Mouse (Mus musculus) liver, embryonic 14.5 days (tissue): ENCODE measurements around the gene Nme1.

Source experiments
- CTCF ChIP-seq: IDR thresholded peaks from 2 replicates; pipeline ENCODE4 v1.5.1; 2016; ENCODE audit warnings: antibody characterized with exemption, low read depth, control low read depth
- EP300 ChIP-seq: IDR thresholded peaks from 2 replicates; pipeline ENCODE4 v1.6.1; 2016; ENCODE audit warnings: antibody characterized with exemption, low read depth

DNA sequence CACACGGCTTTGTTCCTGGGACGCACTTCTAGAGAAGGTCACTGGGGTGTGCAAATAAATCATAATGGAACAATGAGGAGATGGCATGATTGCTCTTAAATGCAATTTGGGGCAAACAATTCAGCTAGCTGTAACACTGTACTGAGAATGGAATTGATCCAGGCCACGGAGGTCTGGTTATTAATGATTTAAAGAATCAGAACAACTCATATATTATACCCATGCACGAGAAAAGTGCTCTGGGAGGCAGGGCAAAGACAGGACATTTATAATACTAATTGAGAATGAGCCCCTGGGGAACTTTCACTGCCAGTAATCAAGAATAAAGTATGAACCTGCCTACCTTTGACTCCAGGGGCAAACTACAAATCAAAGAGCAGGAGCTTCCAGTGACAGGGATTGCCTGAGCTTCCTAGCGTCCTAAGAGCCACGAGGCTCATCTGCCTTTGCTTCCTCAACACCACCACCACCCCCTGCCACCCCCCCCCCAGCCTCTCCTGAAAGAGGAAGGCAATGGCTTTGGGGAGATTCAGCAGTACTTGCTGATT lies 11.3 kb upstream of the Nme1 start:
- TF ChIP-seq CTCF (no peak), EP300 (no peak)
